ENCODE assay signal across 13 mouse cellular contexts in the genomic region with DNA sequence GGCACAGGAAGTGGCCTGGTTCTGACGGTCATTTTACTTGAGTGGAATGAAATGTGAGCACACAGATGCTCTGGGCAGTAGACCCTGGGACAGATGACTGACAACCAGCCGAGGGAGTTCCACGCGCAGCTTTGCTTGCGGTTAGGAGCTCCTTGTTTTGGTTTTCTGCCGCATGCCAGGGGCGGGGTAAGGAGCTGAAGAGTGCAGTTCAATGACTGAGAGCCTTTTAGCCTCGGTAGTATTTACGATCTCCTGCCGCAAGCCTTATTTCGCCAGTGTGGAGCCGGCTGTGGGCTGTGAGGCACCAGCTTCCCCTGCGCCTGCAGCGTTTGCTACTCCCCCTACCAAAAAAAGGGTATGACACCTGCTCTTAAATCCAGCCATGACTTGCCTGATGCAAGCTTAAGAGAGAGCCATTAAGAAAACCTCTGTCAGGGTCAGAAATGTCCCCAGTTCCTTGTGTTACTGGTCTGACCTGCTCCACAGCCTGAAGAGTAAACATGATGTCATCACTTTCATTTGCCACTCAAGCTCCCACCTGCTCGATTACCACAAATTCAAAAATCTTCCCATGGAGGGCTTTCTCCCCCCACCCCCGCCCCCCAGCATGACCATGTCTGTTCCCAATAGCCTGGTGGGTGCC. TPM values are rescaled to one million over a fixed set of nuclear protein-coding genes. Genes with fewer than 3 reads are reported as not detected.
A peak's percentile ranks its signal among the peaks of the same experiment; 100 is the strongest.
DNase-seq lines count a peak whose midpoint lies in the region; ATAC-seq and TF ChIP-seq lines count a peak whose summit lies in the region.
"Had no signal": no experiment of that assay in that cellular context is flagged by ENCODE, and none has a peak within 500 bp of the region (broad histone marks: within the 10 kb centered on the region; RNA-seq: fewer than 3 reads in every experiment).

No protein-coding gene starts in this region.

- TF ChIP-seq POLR2A in heart, adult 2 months (IDR thresholded peaks at IDR 0.05; ENCODE audit: insufficient read depth, low read depth, low read length), result no peak

- no peak overlapping the region for H3K27ac ChIP-seq in heart, embryonic 12.5 days (ENCODE audit: poor library complexity, severe bottlenecking)
- no peak overlapping the region for H3K27ac ChIP-seq in heart, adult 2 months
- peak overlapping the region; percentile 38 for H3K27ac ChIP-seq in intestine, embryonic 16.5 days (ENCODE audit: low read length)
- no peak overlapping the region for H3K27ac ChIP-seq in midbrain, embryonic 10.5 days (replicated peaks)
- H3K27ac ChIP-seq: midbrain, embryonic 12.5 days had no signal

- DNase-seq in heart, adult 2 months, result no peak
- peak; percentile 50 for DNase-seq in lung, postnatal 36 days
- DNase-seq in layer of hippocampus, postnatal 14 days (ENCODE audit: low spot score in 2 of 2), result no peak
- DNase-seq in midbrain, embryonic 10.5 days (ENCODE audit: low spot score), result no peak
- no peak for DNase-seq in gastrocnemius, adult 8-10 months (ENCODE audit: low spot score in 2 of 2)
- DNase-seq: cerebellum, adult 18-20 months; retina, postnatal 1 day had no signal

- H3K4me1 ChIP-seq in heart, embryonic 12.5 days (replicated peaks), result no peaks in the 10 kb centered on the region
- no peaks in the 10 kb centered on the region for H3K4me1 ChIP-seq in heart, adult 2 months (ENCODE audit: control insufficient read depth, insufficient read depth, low read length)
- peaks cover 9% of the 10 kb centered on the region for H3K4me1 ChIP-seq in intestine, embryonic 16.5 days (ENCODE audit: control insufficient read depth, insufficient read depth, low read length)
- peaks cover 8% of the 10 kb centered on the region for H3K4me1 ChIP-seq in midbrain, embryonic 10.5 days

- H3K79me2 ChIP-seq in heart, adult 2 months (replicated peaks; ENCODE audit: control insufficient read depth, insufficient read depth, low read length), result no peaks in the 10 kb centered on the region

- peak overlapping the region; percentile 2; the same call in 1 of the 2 replicates for H3K4me2 ChIP-seq in heart, embryonic 12.5 days
- peak overlapping the region; percentile 47 for H3K4me2 ChIP-seq in intestine, embryonic 16.5 days (ENCODE audit: low read depth, low read length)
- H3K4me2 ChIP-seq: midbrain, embryonic 12.5 days had no signal

- intact Hi-C loops in heart, adult 2 months (cut with DNase I), result no loop called here

- no peak for TF ChIP-seq CTCF in heart, adult 2 months (IDR thresholded peaks at IDR 0.05)

- H3K36me3 ChIP-seq in heart, embryonic 12.5 days, result no peaks in the 10 kb centered on the region
- no peaks in the 10 kb centered on the region for H3K36me3 ChIP-seq in heart, adult 2 months (ENCODE audit: control insufficient read depth, insufficient read depth, low read length)
- H3K36me3 ChIP-seq in intestine, embryonic 16.5 days (ENCODE audit: control insufficient read depth, insufficient read depth, low read length), result no peaks in the 10 kb centered on the region
- no peaks in the 10 kb centered on the region for H3K36me3 ChIP-seq in midbrain, embryonic 10.5 days
- H3K36me3 ChIP-seq: midbrain, embryonic 12.5 days had no signal

- H3K9me3 ChIP-seq in heart, embryonic 12.5 days (replicated peaks), result no peaks in the 10 kb centered on the region
- no peaks in the 10 kb centered on the region for H3K9me3 ChIP-seq in intestine, embryonic 16.5 days (ENCODE audit: control insufficient read depth, low read length)
- no peaks in the 10 kb centered on the region for H3K9me3 ChIP-seq in midbrain, embryonic 10.5 days (replicated peaks)
- H3K9me3 ChIP-seq: midbrain, embryonic 12.5 days had no signal

- H3K4me3 ChIP-seq in heart, embryonic 12.5 days, result no peak overlapping the region
- H3K4me3 ChIP-seq in heart, adult 2 months, result no peak overlapping the region
- peak overlapping the region; percentile 21; the same call in 1 of the 2 replicates for H3K4me3 ChIP-seq in intestine, embryonic 16.5 days (ENCODE audit: low read length)
- H3K4me3 ChIP-seq in midbrain, embryonic 10.5 days, result no peak overlapping the region
- H3K4me3 ChIP-seq: midbrain, embryonic 12.5 days had no signal

- peaks cover 16% of the 10 kb centered on the region for H3K27me3 ChIP-seq in heart, embryonic 12.5 days (replicated peaks)
- H3K27me3 ChIP-seq in heart, adult 2 months (ENCODE audit: control insufficient read depth, insufficient read depth, low read length), result no peaks in the 10 kb centered on the region
- no peaks in the 10 kb centered on the region for H3K27me3 ChIP-seq in intestine, embryonic 16.5 days (replicated peaks; ENCODE audit: control insufficient read depth, insufficient read depth, low read length)
- peaks cover 2% of the 10 kb centered on the region for H3K27me3 ChIP-seq in midbrain, embryonic 10.5 days (ENCODE audit: low read depth, poor library complexity, severe bottlenecking)

- 31% methylated on average over 16 of the region's 16 CpGs for WGBS in heart, embryonic 12.5 days
- WGBS in heart, adult 2 months, result 39% methylated on average over 16 of the region's 16 CpGs
- 10% methylated on average over 16 of the region's 16 CpGs for WGBS in intestine, embryonic 16.5 days
- 34% methylated on average over 16 of the region's 16 CpGs for WGBS in midbrain, embryonic 10.5 days

- TF ChIP-seq EP300 in heart, adult 2 months (IDR thresholded peaks at IDR 0.05; ENCODE audit: insufficient read depth, low read depth, low read length), result no peak

- ATAC-seq in heart, embryonic 12.5 days (ENCODE audit: insufficient number of reproducible peaks, low FRiP score), result no peak
- peak; percentile 40 for ATAC-seq in common myeloid progenitor, adult 5-6 weeks (replicated peaks; ENCODE audit: low read depth, poor library complexity, severe bottlenecking)
- peak; percentile 81 for ATAC-seq in intestine, embryonic 16.5 days
- ATAC-seq: activated CD4-positive, CD25-positive, alpha-beta regulatory T cell, adult 4 months had no signal

- H3K9ac ChIP-seq in heart, embryonic 12.5 days, result no peak overlapping the region
- H3K9ac ChIP-seq in heart, adult 2 months (ENCODE audit: low read depth, low read length), result no peak overlapping the region
- peak overlapping the region; percentile 58 for H3K9ac ChIP-seq in intestine, embryonic 16.5 days (ENCODE audit: low read depth, low read length)
- H3K9ac ChIP-seq: midbrain, embryonic 12.5 days had no signal

RNA-seq across cellular contexts. Expression of a gene that starts 7.5 kb away (rescaled TPM):
- 0.14 and 0.37 TPM in 2 replicates for polyA plus RNA-seq in heart, embryonic 12.5 days (2016; fragmentation: Nextera tagmentation; extraction: Ambion mirVana)
- under 1 TPM in 1 of 2 experiments, not detected in 1; 0.07 TPM for total RNA-seq in heart, adult 2 months (2021)
- polyA plus RNA-seq in heart, adult 2 months (2012; rRNA removed), result 0.23 and 0.26 TPM in 2 replicates
- total RNA-seq in common myeloid progenitor, adult 5-6 weeks (2017), result not detected in 2 replicates
- polyA plus RNA-seq in intestine, embryonic 16.5 days (2015; fragmentation: Nextera tagmentation; extraction: Ambion mirVana), result 1.7 and 1.9 TPM in 2 replicates
- total RNA-seq in layer of hippocampus, postnatal 14 days (2021), result 1 to 10 TPM; 4.7 to 5.1 TPM
- 0.06 and 0.07 TPM in 2 replicates for polyA plus RNA-seq in midbrain, embryonic 10.5 days (2016; fragmentation: Nextera tagmentation; extraction: Ambion mirVana)
- not detected for total RNA-seq in gastrocnemius, adult 8-10 months (2022)
- total RNA-seq: gastrocnemius, postnatal 4 days had no signal

RNA-seq across cellular contexts. Expression of a gene that starts 24.1 kb away (rescaled TPM):
- polyA plus RNA-seq in heart, embryonic 12.5 days (2016; fragmentation: Nextera tagmentation; extraction: Ambion mirVana), result 476 and 492 TPM in 2 replicates
- 100 to 1,000 TPM; 251 to 299 TPM for total RNA-seq in heart, adult 2 months (2021)
- polyA plus RNA-seq in heart, adult 2 months (2012; rRNA removed), result 206 and 222 TPM in 2 replicates
- 2,413 and 3,257 TPM in 2 replicates for total RNA-seq in common myeloid progenitor, adult 5-6 weeks (2017)
- 753 and 789 TPM in 2 replicates for polyA plus RNA-seq in intestine, embryonic 16.5 days (2015; fragmentation: Nextera tagmentation; extraction: Ambion mirVana)
- total RNA-seq in layer of hippocampus, postnatal 14 days (2021), result 100 to 1,000 TPM; 266 to 268 TPM
- polyA plus RNA-seq in midbrain, embryonic 10.5 days (2016; fragmentation: Nextera tagmentation; extraction: Ambion mirVana), result 691 and 854 TPM in 2 replicates
- total RNA-seq in gastrocnemius, adult 8-10 months (2022), result 100 to 1,000 TPM; 270 to 356 (median 296) TPM

RNA-seq across cellular contexts. Expression of a gene that starts 55.1 kb away (rescaled TPM):
- 153 and 157 TPM in 2 replicates for polyA plus RNA-seq in heart, embryonic 12.5 days (2016; fragmentation: Nextera tagmentation; extraction: Ambion mirVana)
- 10 to 100 TPM; 64.9 to 65.9 TPM for total RNA-seq in heart, adult 2 months (2021)
- 38.0 and 38.3 TPM in 2 replicates for polyA plus RNA-seq in heart, adult 2 months (2012; rRNA removed)
- total RNA-seq in common myeloid progenitor, adult 5-6 weeks (2017), result 118 and 145 TPM in 2 replicates
- 129 and 141 TPM in 2 replicates for polyA plus RNA-seq in intestine, embryonic 16.5 days (2015; fragmentation: Nextera tagmentation; extraction: Ambion mirVana)
- total RNA-seq in layer of hippocampus, postnatal 14 days (2021), result 100 to 1,000 TPM; 197 to 222 TPM
- 262 and 267 TPM in 2 replicates for polyA plus RNA-seq in midbrain, embryonic 10.5 days (2016; fragmentation: Nextera tagmentation; extraction: Ambion mirVana)
- total RNA-seq in gastrocnemius, adult 8-10 months (2022), result 10 to 100 TPM; 38.4 to 44.6 (median 42.4) TPM
